ENCODE assay signal across 12 mouse cellular contexts in the genomic region with DNA sequence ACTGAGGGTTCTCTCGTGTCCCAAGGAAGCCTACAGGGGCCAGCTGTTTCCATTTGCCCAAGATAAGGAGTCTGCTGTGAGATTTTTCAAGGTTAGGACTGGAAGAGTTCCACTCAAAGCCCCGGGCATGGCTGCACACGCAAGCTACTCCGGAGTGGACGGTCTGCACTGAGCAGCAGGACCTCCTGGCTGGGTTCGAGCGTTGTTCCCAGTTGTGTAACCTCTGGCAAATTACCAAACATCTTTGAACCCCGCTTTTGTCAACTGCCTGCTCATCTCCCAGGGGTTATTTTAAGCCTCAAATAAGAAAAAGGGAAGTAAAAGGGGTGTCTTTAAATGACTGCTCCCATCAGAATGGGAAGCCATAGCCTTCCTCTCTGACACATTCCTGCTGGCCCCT. TPM values are rescaled to one million over a fixed set of nuclear protein-coding genes. Genes with fewer than 3 reads are reported as not detected.
DNase-seq lines count a peak whose midpoint lies in the region; ATAC-seq and TF ChIP-seq lines count a peak whose summit lies in the region.
"Had no signal": no experiment of that assay in that cellular context is flagged by ENCODE, and none has a peak within 500 bp of the region (broad histone marks: within the 10 kb centered on the region; RNA-seq: fewer than 3 reads in every experiment).

No protein-coding gene starts in this region.

- 52% methylated on average over 8 of the region's 8 CpGs for WGBS in heart, adult 2 months
- WGBS in liver, embryonic 15.5 days (ENCODE audit: insufficient replicate concordance): 13% methylated on average over 8 of the region's 8 CpGs
- WGBS in liver, embryonic 12.5 days (ENCODE audit: insufficient replicate concordance): 22% methylated on average over 8 of the region's 8 CpGs
- 72% methylated on average over 8 of the region's 8 CpGs for WGBS in intestine, embryonic 14.5 days
- WGBS in small intestine, adult 2 months: 75% methylated on average over 8 of the region's 8 CpGs

- no peak overlapping the region for H3K4me2 ChIP-seq in liver, embryonic 15.5 days
- no peak overlapping the region for H3K4me2 ChIP-seq in liver, embryonic 12.5 days
- H3K4me2 ChIP-seq in intestine, embryonic 14.5 days (ENCODE audit: low read length): no peak overlapping the region

- DNase-seq in heart, adult 2 months: peak in 1 of 2 experiments; percentile 66
- DNase-seq in heart, postnatal 4 days: no peak
- DNase-seq in intestine, embryonic 14.5 days (ENCODE audit: low spot score): no peak
- no peak for DNase-seq in cerebellum, adult 8-10 months
- no peak for DNase-seq in right cerebral cortex, postnatal 4 days
- DNase-seq: kidney, postnatal 36 days had no signal

- H3K4me1 ChIP-seq in heart, adult 2 months (ENCODE audit: control insufficient read depth, insufficient read depth, low read length): peaks cover 18% of the 10 kb centered on the region
- peaks cover 54% of the 10 kb centered on the region for H3K4me1 ChIP-seq in liver, embryonic 15.5 days (replicated peaks)
- H3K4me1 ChIP-seq in liver, embryonic 12.5 days: peaks cover 40% of the 10 kb centered on the region
- H3K4me1 ChIP-seq in intestine, embryonic 14.5 days (replicated peaks; ENCODE audit: control insufficient read depth, insufficient read depth, low read length): peaks cover 52% of the 10 kb centered on the region
- peaks cover 48% of the 10 kb centered on the region for H3K4me1 ChIP-seq in small intestine, adult 2 months (ENCODE audit: control insufficient read depth, insufficient read depth, insufficient read length, low read length)

- H3K9me3 ChIP-seq in liver, embryonic 15.5 days (replicated peaks): no peaks in the 10 kb centered on the region
- no peaks in the 10 kb centered on the region for H3K9me3 ChIP-seq in liver, embryonic 12.5 days (replicated peaks)
- no peaks in the 10 kb centered on the region for H3K9me3 ChIP-seq in intestine, embryonic 14.5 days (ENCODE audit: control insufficient read depth, low read length)
- H3K9me3 ChIP-seq: limb, embryonic 10.5 days had no signal

- ATAC-seq in liver, embryonic 15.5 days (ENCODE audit: insufficient read depth): no peak
- ATAC-seq in liver, embryonic 12.5 days: no peak
- ATAC-seq in intestine, embryonic 14.5 days (replicated peaks; ENCODE audit: low FRiP score, low TSS enrichment, low read depth): no peak
- ATAC-seq: forebrain, embryonic 16.5 days; midbrain, embryonic 16.5 days had no signal

- TF ChIP-seq CTCF in heart, adult 2 months (IDR thresholded peaks at IDR 0.05): no peak
- TF ChIP-seq CTCF in small intestine, adult 2 months (IDR thresholded peaks at IDR 0.05; ENCODE audit: extremely low read depth, insufficient read length, insufficient replicate concordance, low read depth, low read length): no peak

- no peaks in the 10 kb centered on the region for H3K79me2 ChIP-seq in heart, adult 2 months (replicated peaks; ENCODE audit: control insufficient read depth, insufficient read depth, low read length)

- TF ChIP-seq POLR2A in heart, adult 2 months (IDR thresholded peaks at IDR 0.05; ENCODE audit: insufficient read depth, low read depth, low read length): no peak
- no peak for TF ChIP-seq POLR2A in small intestine, adult 2 months (IDR thresholded peaks at IDR 0.05; ENCODE audit: low read depth, low read length)

- H3K27ac ChIP-seq in heart, adult 2 months: peak overlapping the region; percentile 20; the same call in 1 of the 2 replicates
- 0 out of 2 replicates have a peak overlapping the region, but pooled peaks have one; percentile 42 for H3K27ac ChIP-seq in liver, embryonic 15.5 days (replicated peaks)
- H3K27ac ChIP-seq in liver, embryonic 12.5 days: no peak overlapping the region
- H3K27ac ChIP-seq in intestine, embryonic 14.5 days (ENCODE audit: low read depth): peak overlapping the region; percentile 59
- H3K27ac ChIP-seq in small intestine, adult 2 months (ENCODE audit: insufficient read depth, low read depth, low read length): 0 out of 2 replicates have a peak overlapping the region, but pooled peaks have one; percentile 3
- H3K27ac ChIP-seq: limb, embryonic 10.5 days had no signal

- H3K27me3 ChIP-seq in heart, adult 2 months (ENCODE audit: control insufficient read depth, insufficient read depth, low read length): no peaks in the 10 kb centered on the region
- no peaks in the 10 kb centered on the region for H3K27me3 ChIP-seq in liver, embryonic 15.5 days
- H3K27me3 ChIP-seq in liver, embryonic 12.5 days (replicated peaks): no peaks in the 10 kb centered on the region; the same call in 1 of the 2 replicates
- no peaks in the 10 kb centered on the region for H3K27me3 ChIP-seq in intestine, embryonic 14.5 days (replicated peaks; ENCODE audit: control insufficient read depth, insufficient read depth, low read length)
- H3K27me3 ChIP-seq in small intestine, adult 2 months (ENCODE audit: control insufficient read depth, insufficient read depth, low read length): no peaks in the 10 kb centered on the region

- TF ChIP-seq EP300 in heart, adult 2 months (IDR thresholded peaks at IDR 0.05; ENCODE audit: insufficient read depth, low read depth, low read length): no peak

- no peaks in the 10 kb centered on the region for H3K36me3 ChIP-seq in heart, adult 2 months (ENCODE audit: control insufficient read depth, insufficient read depth, low read length)
- peaks cover 30% of the 10 kb centered on the region for H3K36me3 ChIP-seq in liver, embryonic 15.5 days (replicated peaks)
- peaks cover 54% of the 10 kb centered on the region for H3K36me3 ChIP-seq in liver, embryonic 12.5 days
- H3K36me3 ChIP-seq in intestine, embryonic 14.5 days (ENCODE audit: control insufficient read depth, insufficient read depth, low read length): peaks cover 70% of the 10 kb centered on the region
- peaks cover 48% of the 10 kb centered on the region for H3K36me3 ChIP-seq in small intestine, adult 2 months (ENCODE audit: control insufficient read depth, insufficient read depth, low read length)

- no peak overlapping the region for H3K9ac ChIP-seq in heart, adult 2 months (ENCODE audit: low read depth, low read length)
- H3K9ac ChIP-seq in liver, embryonic 15.5 days: no peak overlapping the region
- no peak overlapping the region for H3K9ac ChIP-seq in liver, embryonic 12.5 days
- no peak overlapping the region for H3K9ac ChIP-seq in intestine, embryonic 14.5 days (ENCODE audit: low read length)

- H3K4me3 ChIP-seq in heart, adult 2 months: no peak overlapping the region
- no peak overlapping the region for H3K4me3 ChIP-seq in liver, embryonic 15.5 days (replicated peaks)
- H3K4me3 ChIP-seq in liver, embryonic 12.5 days: no peak overlapping the region
- H3K4me3 ChIP-seq in intestine, embryonic 14.5 days (ENCODE audit: low read depth, low read length): no peak overlapping the region
- no peak overlapping the region for H3K4me3 ChIP-seq in small intestine, adult 2 months (ENCODE audit: low read depth, low read length)
- H3K4me3 ChIP-seq: limb, embryonic 10.5 days had no signal

- intact Hi-C loops in heart, adult 2 months (cut with DNase I): no loop called here

RNA-seq across cellular contexts. Expression of gene Lrp1, which starts 26.5 kb away (rescaled TPM):
- 10 to 100 TPM; 74.0 to 79.5 TPM for total RNA-seq in heart, adult 2 months (2021)
- polyA plus RNA-seq in heart, adult 2 months (2012; rRNA removed): 74.1 and 83.7 TPM in 2 replicates
- 10 to 100 TPM; 68.8 to 73.0 TPM for total RNA-seq in heart, postnatal 4 days (2021)
- 23.2 and 31.1 TPM in 2 replicates for polyA plus RNA-seq in liver, embryonic 15.5 days (2015; fragmentation: Nextera tagmentation; extraction: Ambion mirVana)
- 22.8 and 26.5 TPM in 2 replicates for polyA plus RNA-seq in liver, embryonic 12.5 days (2016; fragmentation: Nextera tagmentation; extraction: Ambion mirVana)
- 92.1 and 96.6 TPM in 2 replicates for polyA plus RNA-seq in intestine, embryonic 14.5 days (2014; fragmentation: Nextera tagmentation; extraction: Ambion mirVana)
- 82.4 and 200 TPM in 2 replicates for polyA plus RNA-seq in small intestine, adult 2 months (2012; rRNA removed)

RNA-seq across cellular contexts. Expression of gene Stat6, which starts 48.4 kb away (rescaled TPM):
- total RNA-seq in heart, adult 2 months (2021): 10 to 100 TPM; 43.7 to 43.9 TPM
- polyA plus RNA-seq in heart, adult 2 months (2012; rRNA removed): 49.5 and 61.7 TPM in 2 replicates
- 10 to 100 TPM; 41.7 to 42.1 TPM for total RNA-seq in heart, postnatal 4 days (2021)
- polyA plus RNA-seq in liver, embryonic 15.5 days (2015; fragmentation: Nextera tagmentation; extraction: Ambion mirVana): 14.3 and 15.6 TPM in 2 replicates
- polyA plus RNA-seq in liver, embryonic 12.5 days (2016; fragmentation: Nextera tagmentation; extraction: Ambion mirVana): 19.2 and 19.4 TPM in 2 replicates
- 28.5 and 29.4 TPM in 2 replicates for polyA plus RNA-seq in intestine, embryonic 14.5 days (2014; fragmentation: Nextera tagmentation; extraction: Ambion mirVana)
- 45.7 and 101 TPM in 2 replicates for polyA plus RNA-seq in small intestine, adult 2 months (2012; rRNA removed)
